Mouse (Mus musculus) liver, embryonic 14.5 days (tissue): ENCODE results near the gene Peak1. TPM values are rescaled to one million over a fixed set of nuclear protein-coding genes. Genes with fewer than 3 reads are reported as not detected.
A peak's percentile ranks its signal among the peaks of the same experiment; 100 is the strongest.
"Not testable (repeated sequence)": the region's sequence is repeated elsewhere in the genome, so short reads cannot be mapped to it uniquely, and the experiment has no call there.

Experiments
- ATAC-seq: fragments of 200-750 bp; cut with Nextera tagmentation; 2 replicates; pipeline ENCODE4 v1.8.0; 2017; ENCODE audit warnings: moderate number of reproducible peaks, mild to moderate bottlenecking, moderate library complexity; ENCODE audit not compliant: insufficient read depth
- DNase-seq, 3 experiments: peaks; one replicate each; pipeline ENCODE4 v3.0.0-alpha.2; 2012 to 2013; ENCODE audit warnings: low read depth in 3 of 3, low spot score in 3 of 3
- H3K27ac ChIP-seq: fragments of 300-500 bp; sonication (generic); 2 replicates; pipeline ENCODE4 v1.5.1; 2014; ENCODE audit warnings: moderate library complexity, mild to moderate bottlenecking, control low read depth, inconsistent platforms
- H3K27me3 ChIP-seq: fragments of 300-500 bp; sonication (generic); 2 replicates; pipeline ENCODE4 v1.6.1; 2014; ENCODE audit warnings: mild to moderate bottlenecking, low read length, moderate library complexity; ENCODE audit not compliant: control insufficient read depth, insufficient read depth
- H3K36me3 ChIP-seq: fragments of 300-500 bp; sonication (generic); replicated peaks from 2 replicates; pipeline ENCODE4 v1.6.1; 2014; ENCODE audit warnings: low read depth; ENCODE audit not compliant: control insufficient read depth, insufficient read depth
- H3K4me1 ChIP-seq, 2 experiments: fragments of 200-500 bp in 1 of 2; fragments of 300-500 bp in 1 of 2; sonication (generic) in 1 of 2; replicated peaks; 2 replicates each; pipeline ENCODE4 v1.6.1; 2012 to 2014; ENCODE audit warnings: antibody characterized with exemption in 1 of 2, inconsistent platforms in 1 of 2, low read length in 1 of 2; ENCODE audit not compliant: control insufficient read depth in 2 of 2, insufficient read depth in 2 of 2
- H3K4me2 ChIP-seq: fragments of 300-500 bp; sonication (generic); 2 replicates; pipeline ENCODE4 v1.6.1; 2014; ENCODE audit warnings: low read depth, mild to moderate bottlenecking, control low read depth, moderate library complexity
- H3K4me3 ChIP-seq, 2 experiments: fragments of 200-500 bp in 1 of 2; fragments of 300-500 bp in 1 of 2; sonication (generic) in 1 of 2; 2 replicates each; pipeline ENCODE4 v1.5.1; 2012 to 2014; ENCODE audit warnings: low read depth in 2 of 2, low read length in 2 of 2, mild to moderate bottlenecking in 2 of 2, control low read depth in 1 of 2, inconsistent platforms in 1 of 2, moderate library complexity in 1 of 2; ENCODE audit not compliant: insufficient read depth in 1 of 2
- H3K9ac ChIP-seq: fragments of 300-500 bp; sonication (generic); replicated peaks from 2 replicates; pipeline ENCODE4 v1.6.1; 2014; ENCODE audit warnings: mild to moderate bottlenecking, control low read depth, moderate library complexity
- H3K9me3 ChIP-seq: fragments of 300-500 bp; sonication (generic); 2 replicates; pipeline ENCODE4 v1.6.1; 2016; ENCODE audit warnings: low read length, mixed read lengths; ENCODE audit not compliant: control insufficient read depth
- CTCF ChIP-seq: IDR thresholded peaks from 2 replicates; pipeline ENCODE4 v1.5.1; 2016; ENCODE audit warnings: antibody characterized with exemption, low read depth, control low read depth
- EP300 ChIP-seq: IDR thresholded peaks from 2 replicates; pipeline ENCODE4 v1.6.1; 2016; ENCODE audit warnings: antibody characterized with exemption, low read depth
- WGBS: fragments of 180-500 bp; shearing (Covaris S2); extraction: QIAGEN DNeasy Blood & Tissue Kit; methylation state at CpG from one replicate; pipeline ENCODE4 v1.1.7; 2014; ENCODE audit not compliant: insufficient replicate concordance; 5-methylcytosine and 5-hydroxymethylcytosine counted together
- polyA plus RNA-seq, 2 experiments: library from polyadenylated mRNA; depleted of rRNA in 1 of 2; stranded (reverse) in 1 of 2; unstranded in 1 of 2; fragments of >200 nt; fragmentation: Nextera tagmentation in 1 of 2; extraction: Ambion mirVana in 1 of 2; gene quantifications; 2 replicates each; pipeline versions ENCODE4 v1.2.1 to v1.2.3; 2012 to 2014

Gene Peak1
- polyA plus RNA-seq, 2 experiments = 1.8 to 2.3 TPM

- no peaks in the 10 kb centered on the region for H3K36me3 ChIP-seq
- no peak for TF ChIP-seq EP300
- no peak for TF ChIP-seq CTCF
- no peak overlapping the region for H3K9ac ChIP-seq
- H3K4me2 ChIP-seq = no peak overlapping the region
- no peak overlapping the region for H3K27ac ChIP-seq
- H3K9me3 ChIP-seq = no peaks in the 10 kb centered on the region
- no peaks in the 10 kb centered on the region for H3K4me1 ChIP-seq
- no peak overlapping the region for H3K4me3 ChIP-seq
- no peak for ATAC-seq
- no peak for DNase-seq
- no peaks in the 10 kb centered on the region for H3K27me3 ChIP-seq
- 74% methylated on average over 7 of the region's 7 CpGs for WGBS
Observed at GRCm38 (mm10) chr9:56227626-56228025, 190.2 kb downstream of the Peak1 start.

GRCm38 (mm10) chr9:56223429-56224051 is 194.3 kb downstream of the Peak1 start:
- H3K4me3 ChIP-seq, H3K9ac ChIP-seq, DNase-seq, H3K36me3 ChIP-seq, H3K27me3 ChIP-seq, H3K4me2 ChIP-seq, H3K27ac ChIP-seq, H3K4me1 ChIP-seq, H3K9me3 ChIP-seq: not testable (repeated sequence)
- ATAC-seq = peak; percentile 100
- WGBS = 58% methylated on average over 37 of the region's 45 CpGs

GRCm38 (mm10) chr9:56218860-56219259 is 199.0 kb downstream of the Peak1 start:
- Histone ChIP-seq H3K27me3 (no peaks in the 10 kb centered on the region), H3K4me2 (no peak overlapping the region), H3K36me3 (no peaks in the 10 kb centered on the region), H3K9me3 (no peaks in the 10 kb centered on the region), H3K27ac (no peak overlapping the region), H3K4me1 (peaks cover 0 to 3% of the 10 kb centered on the region in 2 experiments; a peak in 2 of 4 replicates), H3K4me3 (no peak overlapping the region), H3K9ac (no peak overlapping the region)
- DNase-seq (no peak), ATAC-seq (no peak)
- no peak for TF ChIP-seq CTCF
- TF ChIP-seq EP300 = no peak
- WGBS = 64% methylated on average over 2 of the region's 2 CpGs

- Histone ChIP-seq H3K4me2 (no peak overlapping the region), H3K27ac (no peak overlapping the region), H3K4me1 (peaks cover 0 to 3% of the 10 kb centered on the region in 2 experiments; a peak in 2 of 4 replicates), H3K4me3 (no peak overlapping the region), H3K9ac (no peak overlapping the region), H3K27me3 (no peaks in the 10 kb centered on the region), H3K9me3 (no peaks in the 10 kb centered on the region), H3K36me3 (no peaks in the 10 kb centered on the region)
- ATAC-seq = no peak
- DNase-seq = no peak
- no peak for TF ChIP-seq CTCF
- no peak for TF ChIP-seq EP300
- 70% methylated on average over 2 of the region's 2 CpGs for WGBS
Observed at GRCm38 (mm10) chr9:56218043-56218442, 199.8 kb downstream of the Peak1 start.

GRCm38 (mm10) chr9:56217386-56217785 is 200.5 kb downstream of the Peak1 start:
- 62% methylated on average over 1 of the region's 1 CpGs for WGBS
- Histone ChIP-seq H3K4me2 (no peak overlapping the region), H3K9me3 (no peaks in the 10 kb centered on the region), H3K27ac (no peak overlapping the region), H3K4me1 (peaks cover 0 to 3% of the 10 kb centered on the region in 2 experiments; a peak in 2 of 4 replicates), H3K36me3 (no peaks in the 10 kb centered on the region), H3K4me3 (no peak overlapping the region), H3K27me3 (no peaks in the 10 kb centered on the region), H3K9ac (no peak overlapping the region)
- no peak for DNase-seq
- no peak for TF ChIP-seq EP300
- no peak for TF ChIP-seq CTCF
- ATAC-seq = no peak
